Comparison of ENCODE assay signal across 8 mouse cellular contexts in the genomic region with DNA sequence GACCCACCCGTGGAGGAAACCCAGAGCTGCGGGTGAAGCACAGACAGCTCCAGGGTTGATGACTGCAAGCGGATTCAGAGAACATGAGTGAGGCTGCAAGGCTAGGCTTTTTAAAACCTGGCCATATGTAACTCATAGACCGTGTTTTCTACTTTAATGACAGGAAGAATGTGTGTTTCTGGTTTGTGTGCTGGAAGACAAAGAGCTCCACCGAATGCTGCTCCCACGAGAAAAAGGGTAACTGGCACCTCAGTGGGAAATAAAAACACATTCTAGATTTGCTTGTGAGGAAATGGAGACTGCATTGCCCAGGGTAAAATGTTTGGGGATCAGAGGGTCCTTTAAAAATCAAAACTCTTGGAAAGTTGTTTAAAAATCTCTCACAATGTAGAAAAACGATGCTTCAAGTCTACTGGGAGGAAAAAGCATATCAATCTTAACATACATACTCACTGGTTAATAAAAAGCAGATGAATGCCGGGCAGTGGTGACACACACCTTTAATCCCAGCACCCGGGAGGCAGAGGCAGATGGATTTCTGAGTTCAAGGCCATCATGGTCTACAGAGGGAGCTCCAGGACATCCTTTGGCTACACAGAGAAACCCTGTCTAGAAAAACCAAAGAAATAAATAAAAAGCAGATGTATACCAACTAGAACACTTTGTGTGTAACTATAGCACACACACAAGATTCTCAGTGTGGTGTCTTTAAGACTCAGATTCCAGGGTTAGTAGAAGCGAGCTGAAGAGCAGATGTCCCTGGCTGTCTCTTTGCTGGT. TPM values are rescaled to one million over a fixed set of nuclear protein-coding genes. Genes with fewer than 3 reads are reported as not detected.
A peak's percentile ranks its signal among the peaks of the same experiment; 100 is the strongest.
DNase-seq lines count a peak whose midpoint lies in the region; ATAC-seq lines count a peak whose summit lies in the region.

No protein-coding gene starts in this region.

- peak overlapping the region; percentile 80 for H3K4me3 ChIP-seq in embryonic facial prominence, embryonic 11.5 days (ENCODE audit: low read depth, low read length)
- peak overlapping the region; percentile 69 for H3K4me3 ChIP-seq in intestine, embryonic 15.5 days (replicated peaks)
- peak overlapping the region; percentile 56 for H3K4me3 ChIP-seq in midbrain, embryonic 15.5 days

- H3K9me3 ChIP-seq in embryonic facial prominence, embryonic 11.5 days (replicated peaks; ENCODE audit: control insufficient read depth, low read length): no peaks in the 10 kb centered on the region
- H3K9me3 ChIP-seq in intestine, embryonic 15.5 days: no peaks in the 10 kb centered on the region
- H3K9me3 ChIP-seq in midbrain, embryonic 15.5 days: no peaks in the 10 kb centered on the region

- peak overlapping the region; percentile 39 for H3K4me2 ChIP-seq in embryonic facial prominence, embryonic 11.5 days (ENCODE audit: low read depth, low read length)
- peak overlapping the region; percentile 65 for H3K4me2 ChIP-seq in intestine, embryonic 15.5 days (replicated peaks)
- peak overlapping the region; percentile 66 for H3K4me2 ChIP-seq in midbrain, embryonic 15.5 days

- peak overlapping the region; percentile 63 for H3K9ac ChIP-seq in embryonic facial prominence, embryonic 11.5 days (replicated peaks; ENCODE audit: low read length)
- peak overlapping the region; percentile 86 for H3K9ac ChIP-seq in intestine, embryonic 15.5 days
- H3K9ac ChIP-seq in midbrain, embryonic 15.5 days: peak overlapping the region; percentile 68

- DNase-seq in adrenal gland, adult 2 months: peak; percentile 14
- no peak for DNase-seq in adrenal gland, adult 18-20 months (ENCODE audit: low spot score in 2 of 2)
- peak; percentile 86 for DNase-seq in 3T3-L1 (ENCODE audit: low read depth, low spot score)
- DNase-seq in embryonic facial prominence, embryonic 11.5 days (ENCODE audit: low spot score): peak; percentile 60
- no peak for DNase-seq in adrenal gland, postnatal 4 days (ENCODE audit: low spot score in 2 of 2)
- no peak for DNase-seq in right cerebral cortex, adult 18-20 months

- H3K36me3 ChIP-seq in embryonic facial prominence, embryonic 11.5 days (replicated peaks; ENCODE audit: control insufficient read depth, insufficient read depth, low read depth, low read length): no peaks in the 10 kb centered on the region
- no peaks in the 10 kb centered on the region for H3K36me3 ChIP-seq in intestine, embryonic 15.5 days
- H3K36me3 ChIP-seq in midbrain, embryonic 15.5 days (replicated peaks): 0 out of 2 replicates have a peak, but pooled peaks cover 7% of the 10 kb centered on the region

- H3K27me3 ChIP-seq in embryonic facial prominence, embryonic 11.5 days (ENCODE audit: control insufficient read depth, insufficient read depth, low read length): no peaks in the 10 kb centered on the region
- no peaks in the 10 kb centered on the region for H3K27me3 ChIP-seq in intestine, embryonic 15.5 days (replicated peaks)
- no peaks in the 10 kb centered on the region for H3K27me3 ChIP-seq in midbrain, embryonic 15.5 days (replicated peaks)

- H3K27ac ChIP-seq in embryonic facial prominence, embryonic 11.5 days (replicated peaks; ENCODE audit: low read depth, low read length): peak overlapping the region; percentile 57
- peak overlapping the region; percentile 74 for H3K27ac ChIP-seq in intestine, embryonic 15.5 days
- H3K27ac ChIP-seq in midbrain, embryonic 15.5 days: peak overlapping the region; percentile 84

- ATAC-seq in embryonic facial prominence, embryonic 11.5 days (replicated peaks; ENCODE audit: insufficient number of reproducible peaks, low FRiP score, low TSS enrichment, low read depth): peak; percentile 6; the same call in 1 of the 2 replicates
- ATAC-seq in intestine, embryonic 15.5 days: no peak
- no peak for ATAC-seq in midbrain, embryonic 15.5 days (replicated peaks)

- no peaks in the 10 kb centered on the region for H3K4me1 ChIP-seq in embryonic facial prominence, embryonic 11.5 days (ENCODE audit: control insufficient read depth, insufficient read depth, low read length)
- peaks cover 6% of the 10 kb centered on the region; the same call in 1 of the 2 replicates for H3K4me1 ChIP-seq in intestine, embryonic 15.5 days (replicated peaks)
- peaks cover 17% of the 10 kb centered on the region for H3K4me1 ChIP-seq in midbrain, embryonic 15.5 days

- 7% methylated on average over 10 of the region's 10 CpGs for WGBS in embryonic facial prominence, embryonic 11.5 days
- 6% methylated on average over 10 of the region's 10 CpGs for WGBS in intestine, embryonic 15.5 days
- 9% methylated on average over 10 of the region's 10 CpGs for WGBS in midbrain, embryonic 15.5 days

RNA-seq across cellular contexts. Expression of a gene that starts 0.6 kb away (rescaled TPM):
- total RNA-seq in adrenal gland, adult 2 months (2021): 10 to 100 TPM; 32.1 to 33.2 TPM
- polyA plus RNA-seq in adrenal gland, adult 2 months (2012; rRNA removed): 6.8 and 8.6 TPM in 2 replicates
- total RNA-seq in adrenal gland, adult 18-20 months (2021): 10 to 100 TPM; 29.1 to 30.4 TPM
- 104 and 111 TPM in 2 replicates for polyA plus RNA-seq in embryonic facial prominence, embryonic 11.5 days (2014; fragmentation: Nextera tagmentation; extraction: Ambion mirVana)
- 90.2 and 94.8 TPM in 2 replicates for polyA plus RNA-seq in intestine, embryonic 15.5 days (2015; fragmentation: Nextera tagmentation; extraction: Ambion mirVana)
- polyA plus RNA-seq in midbrain, embryonic 15.5 days (2015; fragmentation: Nextera tagmentation; extraction: Ambion mirVana): 62.0 and 70.2 TPM in 2 replicates
- 10 to 100 TPM; 37.9 to 40.5 TPM for total RNA-seq in adrenal gland, postnatal 4 days (2021)

Comparison
In these comparisons a context has a peak if more than half of its experiments do, and no peak if none do; other contexts are left out.
1. DNase-seq: peak in adrenal gland, adult 2 months (single experiment), 3T3-L1 (single experiment) and embryonic facial prominence, embryonic 11.5 days (single experiment); none in adrenal gland, adult 18-20 months (0 of 2), adrenal gland, postnatal 4 days (0 of 2) and right cerebral cortex, adult 18-20 months (single experiment).
2. Peak in every context shown above with its lines, with median percentiles within 50 percentile points of each other: H3K27ac ChIP-seq, H3K4me2 ChIP-seq, H3K4me3 ChIP-seq and H3K9ac ChIP-seq.